Mouse (Mus musculus) megakaryocyte, embryonic 14.5 days (primary cell): ENCODE results near the gene Atf6b.

Source experiments
- FLI1 ChIP-seq: IDR thresholded peaks from 2 replicates; pipeline ENCODE4 v1.6.1; 2012; ENCODE audit warnings: low read length, inconsistent platforms, mixed read lengths
- GATA1 ChIP-seq: IDR thresholded peaks from 3 replicates; pipeline ENCODE4 v1.6.1; 2012; ENCODE audit warnings: mixed read lengths, low read length, inconsistent platforms, borderline replicate concordance

- TF ChIP-seq GATA1 (no peak), FLI1 (no peak)
These were observed 1.6 kb upstream of the Atf6b start for GRCm38 (mm10) chr17:34645256-34645829.
